Mouse (Mus musculus): ENCODE data around the gene Galnt9. TPM values are rescaled to one million over a fixed set of nuclear protein-coding genes. Genes with fewer than 3 reads are reported as not detected.

The Galnt9 gene
- polyA plus RNA-seq, 1 experiment from 2014 or later: 0.27 TPM

GRCm38 (mm10) chr5:110525701-110526100, 18.5 kb upstream of the Galnt9 start:
- H3K4me1 ChIP-seq (ENCODE audit: control insufficient read depth, insufficient read depth, low read length): no peaks in the 10 kb centered on the region
- H3K27ac ChIP-seq (ENCODE audit: low read length): no peak overlapping the region
- no peaks in the 10 kb centered on the region for H3K9me3 ChIP-seq (ENCODE audit: control insufficient read depth, low read length)
- H3K4me3 ChIP-seq (ENCODE audit: low read length): no peak overlapping the region
- ATAC-seq: no peak
- no peaks in the 10 kb centered on the region for H3K27me3 ChIP-seq (replicated peaks; ENCODE audit: control insufficient read depth, insufficient read depth, low read length)
- 78% methylated on average over 6 of the region's 6 CpGs for WGBS
- H3K4me2 ChIP-seq (ENCODE audit: low read depth, low read length): no peak overlapping the region
- H3K36me3 ChIP-seq (ENCODE audit: control insufficient read depth, insufficient read depth, low read length): no peaks in the 10 kb centered on the region
- H3K9ac ChIP-seq (ENCODE audit: low read depth, low read length): no peak overlapping the region

DNA sequence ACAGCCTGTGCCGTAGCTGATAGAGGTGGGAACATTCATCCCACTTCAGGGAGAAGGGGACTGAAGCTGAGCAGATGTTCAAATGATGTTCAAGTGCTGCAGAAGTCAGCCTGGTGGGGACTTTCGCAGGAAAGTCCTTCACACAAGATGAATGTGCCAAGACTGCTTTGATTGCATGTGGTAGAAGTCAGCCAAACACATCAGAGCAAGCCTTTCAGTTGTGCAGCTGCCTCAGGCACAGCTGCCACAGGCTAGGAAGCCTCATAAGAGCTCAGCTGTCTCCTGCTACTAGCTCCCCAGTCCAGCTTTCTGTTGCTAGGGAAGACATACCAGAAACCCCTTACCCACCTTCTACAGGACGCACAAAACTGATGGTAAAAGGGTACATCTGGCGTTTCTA, 17.6 kb upstream of the Galnt9 start:
- Histone ChIP-seq H3K9me3 (ENCODE audit: control insufficient read depth, low read length) (no peaks in the 10 kb centered on the region), H3K27me3 (replicated peaks; ENCODE audit: control insufficient read depth, insufficient read depth, low read length) (no peaks in the 10 kb centered on the region), H3K9ac (ENCODE audit: low read depth, low read length) (no peak overlapping the region), H3K4me3 (ENCODE audit: low read length) (no peak overlapping the region), H3K27ac (ENCODE audit: low read length) (no peak overlapping the region), H3K36me3 (ENCODE audit: control insufficient read depth, insufficient read depth, low read length) (no peaks in the 10 kb centered on the region), H3K4me2 (ENCODE audit: low read depth, low read length) (no peak overlapping the region), H3K4me1 (ENCODE audit: control insufficient read depth, insufficient read depth, low read length) (no peaks in the 10 kb centered on the region)
- no peak for ATAC-seq
- 68% methylated on average over 4 of the region's 4 CpGs for WGBS

DNA sequence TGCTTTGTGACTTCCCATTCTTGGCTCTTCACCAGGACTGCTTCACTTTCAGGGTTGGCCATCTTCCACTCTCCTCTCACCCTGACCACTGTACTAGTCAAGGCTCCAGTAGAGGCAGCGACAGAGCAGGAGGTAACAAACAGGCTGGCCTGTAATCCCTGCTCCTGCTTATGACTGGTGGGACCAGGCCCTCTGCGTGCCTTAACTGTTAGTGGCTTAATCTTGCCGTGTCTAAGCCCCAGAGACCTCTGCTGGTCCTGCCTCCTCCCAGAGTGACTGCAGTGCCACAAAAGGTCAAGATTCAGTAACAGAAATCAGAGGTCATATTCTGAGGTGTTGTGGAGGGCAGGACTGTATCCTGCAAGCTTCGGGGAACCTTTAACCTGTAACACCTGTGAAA, 13.1 kb upstream of the Galnt9 start:
- Histone ChIP-seq H3K9me3 (ENCODE audit: control insufficient read depth, low read length) (no peaks in the 10 kb centered on the region), H3K4me3 (ENCODE audit: low read length) (no peak overlapping the region), H3K4me1 (ENCODE audit: control insufficient read depth, insufficient read depth, low read length) (no peaks in the 10 kb centered on the region), H3K4me2 (ENCODE audit: low read depth, low read length) (no peak overlapping the region), H3K9ac (ENCODE audit: low read depth, low read length) (no peak overlapping the region), H3K36me3 (ENCODE audit: control insufficient read depth, insufficient read depth, low read length) (no peaks in the 10 kb centered on the region), H3K27me3 (replicated peaks; ENCODE audit: control insufficient read depth, insufficient read depth, low read length) (no peaks in the 10 kb centered on the region), H3K27ac (ENCODE audit: low read length) (no peak overlapping the region)
- ATAC-seq: no peak
- WGBS: 71% methylated on average over 4 of the region's 4 CpGs

DNA sequence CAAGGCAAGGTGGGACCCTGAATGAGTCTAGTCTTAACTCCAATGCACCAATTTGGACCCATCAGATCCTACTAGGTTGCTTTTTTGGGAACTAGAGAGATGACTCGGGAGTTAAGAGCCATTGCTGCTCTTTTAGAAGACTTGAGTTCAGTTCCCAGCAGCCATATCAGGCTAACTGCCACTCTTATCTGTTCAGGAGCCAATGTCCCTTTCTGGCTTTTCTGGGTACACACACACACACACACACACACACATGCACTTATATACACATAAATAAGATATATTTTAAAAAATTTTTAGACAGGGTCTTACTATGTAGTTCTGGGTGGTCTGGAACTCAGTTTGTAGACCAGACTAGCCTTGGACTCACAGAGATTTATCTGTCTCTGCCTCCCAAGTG, 9.8 kb upstream of the Galnt9 start:
- H3K4me2 ChIP-seq (ENCODE audit: low read depth, low read length): no peak overlapping the region
- H3K9me3 ChIP-seq (ENCODE audit: control insufficient read depth, low read length): no peaks in the 10 kb centered on the region
- no peak for ATAC-seq
- H3K4me1 ChIP-seq (ENCODE audit: control insufficient read depth, insufficient read depth, low read length): no peaks in the 10 kb centered on the region
- no peak overlapping the region for H3K4me3 ChIP-seq (ENCODE audit: low read length)
- no peaks in the 10 kb centered on the region for H3K27me3 ChIP-seq (replicated peaks; ENCODE audit: control insufficient read depth, insufficient read depth, low read length)
- no peak overlapping the region for H3K27ac ChIP-seq (ENCODE audit: low read length)
- WGBS: 83% methylated on average over 1 of the region's 1 CpGs
- no peaks in the 10 kb centered on the region for H3K36me3 ChIP-seq (ENCODE audit: control insufficient read depth, insufficient read depth, low read length)
- H3K9ac ChIP-seq (ENCODE audit: low read depth, low read length): no peak overlapping the region

DNA sequence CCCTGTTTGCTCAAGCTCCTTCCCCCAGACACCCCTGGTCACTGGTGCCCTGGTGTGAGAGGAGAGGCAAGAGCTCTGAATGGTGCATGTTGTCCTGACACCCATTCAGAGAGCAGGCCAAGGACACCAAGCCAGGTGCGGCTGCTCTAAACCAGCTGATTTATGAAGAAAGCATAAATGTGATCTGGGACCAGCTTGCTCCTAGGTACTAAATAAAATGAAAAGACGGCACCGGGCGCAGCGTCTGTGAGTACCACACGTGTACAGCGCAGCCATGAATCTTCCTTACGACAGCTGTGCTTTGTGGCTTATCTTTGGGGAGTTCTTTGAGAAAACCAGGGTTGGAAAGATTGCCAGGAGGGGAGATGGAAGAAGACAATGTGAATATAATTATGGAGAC, 8.2 kb upstream of the Galnt9 start:
- H3K4me1 ChIP-seq (ENCODE audit: control insufficient read depth, insufficient read depth, low read length): no peaks in the 10 kb centered on the region
- ATAC-seq: no peak

DNA sequence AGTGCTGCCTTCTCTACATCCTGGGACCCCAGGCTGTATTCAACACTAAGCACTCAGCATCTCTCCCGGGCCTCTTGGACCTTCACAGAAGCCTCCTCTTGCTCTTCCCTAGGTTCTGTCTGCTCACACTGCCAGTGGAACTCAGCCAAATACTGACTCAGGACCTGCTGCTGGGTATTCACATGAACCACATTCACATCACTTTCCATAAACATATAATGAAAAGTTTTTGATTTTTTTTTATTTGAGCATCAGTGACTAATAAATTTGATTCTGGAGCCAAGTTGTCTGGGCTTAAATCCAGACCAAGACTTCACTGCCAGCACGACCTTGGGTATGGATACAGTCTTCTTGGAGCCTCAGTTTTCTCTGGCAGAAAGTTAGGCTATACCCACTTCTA, 3.2 kb upstream of the Galnt9 start:
- H3K9me3 ChIP-seq (ENCODE audit: control insufficient read depth, low read length): no peaks in the 10 kb centered on the region
- no peak overlapping the region for H3K27ac ChIP-seq (ENCODE audit: low read length)
- no peak overlapping the region for H3K9ac ChIP-seq (ENCODE audit: low read depth, low read length)
- WGBS: 60% methylated on average over 2 of the region's 2 CpGs
- ATAC-seq: no peak
- no peak overlapping the region for H3K4me3 ChIP-seq (ENCODE audit: low read length)
- peaks cover 31% of the 10 kb centered on the region for H3K27me3 ChIP-seq (replicated peaks; ENCODE audit: control insufficient read depth, insufficient read depth, low read length)
- no peaks in the 10 kb centered on the region for H3K36me3 ChIP-seq (ENCODE audit: control insufficient read depth, insufficient read depth, low read length)
- H3K4me2 ChIP-seq (ENCODE audit: low read depth, low read length): no peak overlapping the region
- no peaks in the 10 kb centered on the region for H3K4me1 ChIP-seq (ENCODE audit: control insufficient read depth, insufficient read depth, low read length)

More for the DNA sequence above, 8.2 kb upstream of the Galnt9 start:
- Histone ChIP-seq H3K27ac (ENCODE audit: low read length) (no peak overlapping the region), H3K27me3 (replicated peaks; ENCODE audit: control insufficient read depth, insufficient read depth, low read length) (no peaks in the 10 kb centered on the region), H3K4me3 (ENCODE audit: low read length) (no peak overlapping the region), H3K9ac (ENCODE audit: low read depth, low read length) (no peak overlapping the region), H3K4me2 (ENCODE audit: low read depth, low read length) (no peak overlapping the region), H3K36me3 (ENCODE audit: control insufficient read depth, insufficient read depth, low read length) (no peaks in the 10 kb centered on the region), H3K9me3 (ENCODE audit: control insufficient read depth, low read length) (no peaks in the 10 kb centered on the region)
- 82% methylated on average over 8 of the region's 8 CpGs for WGBS

- H3K4me2 ChIP-seq (ENCODE audit: low read depth, low read length): no peak overlapping the region
- H3K9ac ChIP-seq (ENCODE audit: low read depth, low read length): no peak overlapping the region
- no peaks in the 10 kb centered on the region for H3K4me1 ChIP-seq (ENCODE audit: control insufficient read depth, insufficient read depth, low read length)
- H3K27ac ChIP-seq (ENCODE audit: low read length): no peak overlapping the region
- ATAC-seq: no peak
- no peaks in the 10 kb centered on the region for H3K36me3 ChIP-seq (ENCODE audit: control insufficient read depth, insufficient read depth, low read length)
- no peaks in the 10 kb centered on the region for H3K9me3 ChIP-seq (ENCODE audit: control insufficient read depth, low read length)
- H3K4me3 ChIP-seq (ENCODE audit: low read length): no peak overlapping the region
- WGBS: 73% methylated on average over 6 of the region's 6 CpGs
- H3K27me3 ChIP-seq (replicated peaks; ENCODE audit: control insufficient read depth, insufficient read depth, low read length): peaks cover 36% of the 10 kb centered on the region
Observed at GRCm38 (mm10) chr5:110541456-110541855, 2.7 kb upstream of the Galnt9 start.

DNA sequence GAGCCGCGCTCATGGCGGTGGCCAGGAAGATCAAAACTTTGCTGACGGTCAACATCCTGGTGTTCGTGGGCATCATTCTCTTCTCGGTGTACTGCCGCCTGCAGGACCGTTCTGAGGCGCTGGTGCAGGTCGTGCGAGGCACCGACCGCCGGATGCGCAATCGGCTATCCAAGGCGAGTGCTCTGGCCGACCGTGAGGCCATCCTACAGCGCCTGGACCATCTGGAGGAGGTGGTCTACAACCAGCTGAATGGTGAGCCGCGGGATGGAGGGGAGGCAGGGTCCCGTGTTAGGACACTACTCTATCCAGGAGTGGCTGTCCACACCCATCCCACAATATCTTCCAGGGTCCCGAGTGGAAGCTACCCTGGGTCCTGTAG, 525 bp downstream of the Galnt9 start:
- no peak overlapping the region for H3K9ac ChIP-seq (ENCODE audit: low read depth, low read length)
- WGBS: 3% methylated on average over 24 of the region's 24 CpGs
- no peaks in the 10 kb centered on the region for H3K4me1 ChIP-seq (ENCODE audit: control insufficient read depth, insufficient read depth, low read length)
- H3K4me3 ChIP-seq (ENCODE audit: low read length): peak overlapping the region; percentile 38; the same call in 1 of the 2 replicates
- H3K9me3 ChIP-seq (ENCODE audit: control insufficient read depth, low read length): no peaks in the 10 kb centered on the region
- no peak for ATAC-seq
- H3K27ac ChIP-seq (ENCODE audit: low read length): no peak overlapping the region
- peaks cover 39% of the 10 kb centered on the region for H3K27me3 ChIP-seq (replicated peaks; ENCODE audit: control insufficient read depth, insufficient read depth, low read length)
- H3K36me3 ChIP-seq (ENCODE audit: control insufficient read depth, insufficient read depth, low read length): no peaks in the 10 kb centered on the region
- peak overlapping the region; percentile 59 for H3K4me2 ChIP-seq (ENCODE audit: low read depth, low read length)

- Histone ChIP-seq H3K27me3 (replicated peaks; ENCODE audit: control insufficient read depth, insufficient read depth, low read length) (peaks cover 39% of the 10 kb centered on the region), H3K4me1 (ENCODE audit: control insufficient read depth, insufficient read depth, low read length) (no peaks in the 10 kb centered on the region), H3K27ac (ENCODE audit: low read length) (no peak overlapping the region), H3K4me2 (ENCODE audit: low read depth, low read length) (no peak overlapping the region), H3K9ac (ENCODE audit: low read depth, low read length) (no peak overlapping the region), H3K4me3 (ENCODE audit: low read length) (no peak overlapping the region), H3K36me3 (ENCODE audit: control insufficient read depth, insufficient read depth, low read length) (no peaks in the 10 kb centered on the region), H3K9me3 (ENCODE audit: control insufficient read depth, low read length) (no peaks in the 10 kb centered on the region)
- 79% methylated on average over 7 of the region's 7 CpGs for WGBS
- no peak for ATAC-seq
Observed at GRCm38 (mm10) chr5:110545311-110545710, 1.2 kb downstream of the Galnt9 start.

DNA sequence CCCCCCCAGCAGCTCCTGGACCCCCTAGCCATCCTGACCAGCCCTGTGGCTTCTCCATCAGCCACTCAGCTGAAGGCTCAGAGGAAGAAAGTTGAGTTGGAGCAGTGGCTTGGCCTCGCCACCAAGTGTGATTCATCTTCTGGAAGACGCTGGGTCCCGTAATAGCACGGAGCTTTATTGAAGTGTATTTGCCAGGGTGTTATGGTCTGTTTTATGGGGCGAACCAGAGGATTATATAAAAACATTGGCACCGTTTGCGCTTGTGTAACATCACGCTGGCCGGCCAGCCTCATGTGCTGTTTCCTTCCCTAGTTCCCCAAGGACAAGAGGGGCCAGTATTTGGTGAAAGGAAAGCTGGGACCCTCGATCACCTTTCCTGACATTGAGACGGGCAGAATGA, 2.0 kb downstream of the Galnt9 start:
- H3K4me3 ChIP-seq (ENCODE audit: low read length): no peak overlapping the region
- H3K9me3 ChIP-seq (ENCODE audit: control insufficient read depth, low read length): no peaks in the 10 kb centered on the region
- H3K9ac ChIP-seq (ENCODE audit: low read depth, low read length): no peak overlapping the region
- H3K4me1 ChIP-seq (ENCODE audit: control insufficient read depth, insufficient read depth, low read length): no peaks in the 10 kb centered on the region
- H3K4me2 ChIP-seq (ENCODE audit: low read depth, low read length): no peak overlapping the region
- no peak for ATAC-seq
- WGBS: 74% methylated on average over 11 of the region's 11 CpGs
- no peak overlapping the region for H3K27ac ChIP-seq (ENCODE audit: low read length)
- H3K36me3 ChIP-seq (ENCODE audit: control insufficient read depth, insufficient read depth, low read length): no peaks in the 10 kb centered on the region
- H3K27me3 ChIP-seq (replicated peaks; ENCODE audit: control insufficient read depth, insufficient read depth, low read length): peaks cover 39% of the 10 kb centered on the region

All from intestine, embryonic 16.5 days (tissue).